Mouse (Mus musculus) liver, postnatal 0 days (tissue): ENCODE measurements around the gene Harbi1. TPM values are rescaled to one million over a fixed set of nuclear protein-coding genes. Genes with fewer than 3 reads are reported as not detected.
A peak's percentile ranks its signal among the peaks of the same experiment; 100 is the strongest.

ENCODE experiments used
- ATAC-seq: fragments of 200-750 bp; cut with Nextera tagmentation; 2 replicates; pipeline ENCODE4 v1.8.0; 2017; ENCODE audit warnings: mild to moderate bottlenecking, moderate library complexity
- DNase-seq: peaks from one replicate; pipeline ENCODE4 v3.0.0-alpha.2; 2016
- H3K27ac ChIP-seq: fragments of 300-500 bp; sonication (generic); 2 replicates; pipeline ENCODE4 v1.5.1; 2014; ENCODE audit warnings: antibody characterized with exemption, moderate library complexity, mild to moderate bottlenecking, low read depth
- H3K27me3 ChIP-seq: fragments of 300-500 bp; sonication (generic); 2 replicates; pipeline ENCODE4 v1.6.1; 2014; ENCODE audit warnings: low read length, control low read depth, mixed read lengths; ENCODE audit not compliant: insufficient read depth
- H3K36me3 ChIP-seq: fragments of 300-500 bp; sonication (generic); replicated peaks from 2 replicates; pipeline ENCODE4 v1.6.1; 2014; ENCODE audit warnings: mild to moderate bottlenecking, control low read depth, low read length, moderate library complexity, mixed read lengths; ENCODE audit not compliant: insufficient read depth
- H3K4me1 ChIP-seq: fragments of 300-500 bp; sonication (generic); 2 replicates; pipeline ENCODE4 v1.6.1; 2014; ENCODE audit warnings: antibody characterized with exemption, mild to moderate bottlenecking, control low read depth; ENCODE audit not compliant: insufficient read depth
- H3K4me2 ChIP-seq: fragments of 300-500 bp; sonication (generic); 2 replicates; pipeline ENCODE4 v1.6.1; 2014; ENCODE audit warnings: low read depth, mild to moderate bottlenecking, low read length, moderate library complexity, mixed read lengths
- H3K4me3 ChIP-seq: fragments of 300-500 bp; sonication (generic); 2 replicates; pipeline ENCODE4 v1.5.1; 2014; ENCODE audit warnings: low read depth, low read length
- H3K9ac ChIP-seq: fragments of 300-500 bp; sonication (generic); replicated peaks from 2 replicates; pipeline ENCODE4 v1.6.1; 2014; ENCODE audit warnings: mild to moderate bottlenecking, moderate library complexity
- H3K9me3 ChIP-seq: fragments of 300-500 bp; sonication (generic); 2 replicates; pipeline ENCODE4 v1.6.1; 2016; ENCODE audit warnings: mild to moderate bottlenecking, control low read depth, low read length, mixed read lengths
- CTCF ChIP-seq: sonication (generic); IDR thresholded peaks from 2 replicates; pipeline ENCODE4 v1.5.1; 2016; ENCODE audit warnings: antibody characterized with exemption, low read depth
- EP300 ChIP-seq: IDR thresholded peaks from 2 replicates; pipeline ENCODE4 v1.6.1; 2016; ENCODE audit warnings: antibody characterized with exemption, low read depth, mild to moderate bottlenecking
- WGBS: fragments of 180-500 bp; shearing (Covaris S2); extraction: QIAGEN DNeasy Blood & Tissue Kit; methylation state at CpG from one replicate; pipeline ENCODE4 v1.1.7; 2014; ENCODE audit not compliant: insufficient replicate concordance; 5-methylcytosine and 5-hydroxymethylcytosine counted together
- polyA plus RNA-seq: library from polyadenylated mRNA; unstranded; fragments of >200 nt; fragmentation: Nextera tagmentation; extraction: Ambion mirVana; gene quantifications from 2 replicates; pipeline ENCODE4 v1.2.1, GENCODE M21; 2015

Harbi1 gene
- polyA plus RNA-seq, 1 experiment from 2014 or later = 7.7 TPM

- Histone ChIP-seq H3K27ac (no peak overlapping the region), H3K4me2 (no peak overlapping the region), H3K36me3 (no peaks in the 10 kb centered on the region), H3K4me1 (peaks cover 7% of the 10 kb centered on the region), H3K27me3 (no peaks in the 10 kb centered on the region), H3K4me3 (no peak overlapping the region), H3K9me3 (no peaks in the 10 kb centered on the region), H3K9ac (no peak overlapping the region)
- no peak for TF ChIP-seq CTCF
- TF ChIP-seq EP300 = no peak
- ATAC-seq (no peak), DNase-seq (no peak)
These were observed 4.2 kb upstream of the Harbi1 start for GRCm38 (mm10) chr2:91706456-91706855.

- no peak overlapping the region for H3K9ac ChIP-seq
- 94% methylated on average over 6 of the region's 6 CpGs for WGBS
- H3K36me3 ChIP-seq = no peaks in the 10 kb centered on the region
- DNase-seq (no peak), ATAC-seq (no peak)
- no peaks in the 10 kb centered on the region for H3K27me3 ChIP-seq
- no peak overlapping the region for H3K27ac ChIP-seq
- H3K4me1 ChIP-seq = peaks cover 12% of the 10 kb centered on the region
- H3K4me2 ChIP-seq = no peak overlapping the region
- H3K4me3 ChIP-seq = no peak overlapping the region
- no peaks in the 10 kb centered on the region for H3K9me3 ChIP-seq
- TF ChIP-seq CTCF (no peak), EP300 (no peak)
These were observed 2.3 kb upstream of the Harbi1 start for GRCm38 (mm10) chr2:91708361-91708760.

- Histone ChIP-seq H3K27me3 (no peaks in the 10 kb centered on the region), H3K4me2 (peak overlapping the region; percentile 75), H3K27ac (peak overlapping the region; percentile 92), H3K4me1 (peaks cover 12% of the 10 kb centered on the region), H3K9ac (peak overlapping the region; percentile 98), H3K36me3 (no peaks in the 10 kb centered on the region), H3K4me3 (peak overlapping the region; percentile 96), H3K9me3 (no peaks in the 10 kb centered on the region)
- peak; percentile 14; the same call in 1 of the 2 replicates for ATAC-seq
- WGBS = 2% methylated on average over 8 of the region's 8 CpGs
- DNase-seq = peak; percentile 33
- no peak for TF ChIP-seq CTCF
- no peak for TF ChIP-seq EP300
These were observed 739 bp downstream of the Harbi1 start for GRCm38 (mm10) chr2:91711256-91711925.

- TF ChIP-seq CTCF = no peak
- no peak for TF ChIP-seq EP300
- no peaks in the 10 kb centered on the region for H3K9me3 ChIP-seq
- ATAC-seq = no peak
- no peak overlapping the region for H3K27ac ChIP-seq
- H3K36me3 ChIP-seq = no peaks in the 10 kb centered on the region
- H3K4me3 ChIP-seq = no peak overlapping the region
- DNase-seq = no peak
- H3K4me2 ChIP-seq = no peak overlapping the region
- H3K9ac ChIP-seq = no peak overlapping the region
- no peaks in the 10 kb centered on the region for H3K27me3 ChIP-seq
- WGBS = 73% methylated on average over 1 of the region's 1 CpGs
- peaks cover 5% of the 10 kb centered on the region; the same call in 1 of the 2 replicates for H3K4me1 ChIP-seq
These were observed 4.3 kb downstream of the Harbi1 start for GRCm38 (mm10) chr2:91714921-91715320.

GRCm38 (mm10) chr2:91718276-91718675, 7.6 kb downstream of the Harbi1 start:
- Histone ChIP-seq H3K9me3 (no peaks in the 10 kb centered on the region), H3K4me1 (no peaks in the 10 kb centered on the region), H3K9ac (no peak overlapping the region), H3K27me3 (no peaks in the 10 kb centered on the region), H3K27ac (peak overlapping the region; percentile 68), H3K36me3 (peaks cover 4% of the 10 kb centered on the region; the same call in 1 of the 2 replicates), H3K4me2 (peak overlapping the region; percentile 38; the same call in 1 of the 2 replicates), H3K4me3 (no peak overlapping the region)
- ATAC-seq (peak; percentile 89), DNase-seq (no peak)
- WGBS = 49% methylated on average over 6 of the region's 6 CpGs
- peak; percentile 21; the same call in 1 of the 2 replicates for TF ChIP-seq EP300
- TF ChIP-seq CTCF = no peak

- H3K27me3 ChIP-seq = no peaks in the 10 kb centered on the region
- no peak overlapping the region for H3K9ac ChIP-seq
- ATAC-seq (no peak), DNase-seq (no peak)
- no peaks in the 10 kb centered on the region for H3K9me3 ChIP-seq
- no peak overlapping the region for H3K4me2 ChIP-seq
- H3K27ac ChIP-seq = no peak overlapping the region
- 67% methylated on average over 4 of the region's 4 CpGs for WGBS
- H3K36me3 ChIP-seq = peaks cover 4% of the 10 kb centered on the region; the same call in 1 of the 2 replicates
- H3K4me1 ChIP-seq = no peaks in the 10 kb centered on the region
- no peak for TF ChIP-seq EP300
- no peak for TF ChIP-seq CTCF
- no peak overlapping the region for H3K4me3 ChIP-seq
These were observed 12.7 kb downstream of the Harbi1 start for GRCm38 (mm10) chr2:91723382-91723781.
